Mouse (Mus musculus) neural tube, embryonic 11.5 days (tissue): Measurements from ENCODE around the gene Tmem52b. TPM values are rescaled to one million over a fixed set of nuclear protein-coding genes. Genes with fewer than 3 reads are reported as not detected.

Source experiments
- ATAC-seq: fragments of 200-750 bp; cut with Nextera tagmentation; 2 replicates; pipeline ENCODE4 v1.8.0; 2017; ENCODE audit warnings: moderate number of reproducible peaks, mild to moderate bottlenecking, moderate TSS enrichment, moderate library complexity; ENCODE audit not compliant: insufficient read depth, low FRiP score, low TSS enrichment
- DNase-seq: peaks from one replicate; pipeline ENCODE4 v3.0.0-alpha.2; 2015; ENCODE audit warnings: low spot score
- H3K27ac ChIP-seq: fragments of 300-500 bp; sonication (generic); 2 replicates; pipeline ENCODE4 v1.5.1; 2014; ENCODE audit warnings: low read depth, mild to moderate bottlenecking, low read length
- H3K27me3 ChIP-seq: fragments of 300-500 bp; sonication (generic); 2 replicates; pipeline ENCODE4 v1.6.1; 2014; ENCODE audit warnings: mild to moderate bottlenecking, low read length, mixed read lengths; ENCODE audit not compliant: control insufficient read depth, insufficient read depth
- H3K36me3 ChIP-seq: fragments of 300-500 bp; sonication (generic); 2 replicates; pipeline ENCODE4 v1.6.1; 2014; ENCODE audit warnings: mild to moderate bottlenecking, low read length, moderate library complexity, mixed read lengths; ENCODE audit not compliant: control insufficient read depth, insufficient read depth
- H3K4me1 ChIP-seq: fragments of 300-500 bp; sonication (generic); 2 replicates; pipeline ENCODE4 v1.6.1; 2014; ENCODE audit warnings: low read length, mixed read lengths; ENCODE audit not compliant: control insufficient read depth, insufficient read depth
- H3K4me2 ChIP-seq: fragments of 300-500 bp; sonication (generic); 2 replicates; pipeline ENCODE4 v1.6.1; 2014; ENCODE audit warnings: low read depth, mild to moderate bottlenecking, moderate library complexity
- H3K4me3 ChIP-seq: fragments of 300-500 bp; sonication (generic); 2 replicates; pipeline ENCODE4 v1.5.1; 2014; ENCODE audit warnings: low read depth, low read length
- H3K9ac ChIP-seq: fragments of 300-500 bp; sonication (generic); 2 replicates; pipeline ENCODE4 v1.6.1; 2014; ENCODE audit warnings: mild to moderate bottlenecking, low read length
- H3K9me3 ChIP-seq: fragments of 300-500 bp; sonication (generic); 2 replicates; pipeline ENCODE4 v1.6.1; 2016; ENCODE audit warnings: low read length; ENCODE audit not compliant: control insufficient read depth
- WGBS: fragments of 180-500 bp; shearing (Covaris S2); extraction: QIAGEN DNeasy Blood & Tissue Kit; methylation state at CpG from one replicate; pipeline ENCODE4 v1.1.7; 2014; 5-methylcytosine and 5-hydroxymethylcytosine counted together
- polyA plus RNA-seq: library from polyadenylated mRNA; unstranded; fragments of >200 nt; fragmentation: Nextera tagmentation; extraction: Ambion mirVana; gene quantifications from 2 replicates; pipeline ENCODE4 v1.2.1, GENCODE M21; 2014

Gene Tmem52b
- polyA plus RNA-seq, 1 experiment from 2014 or later: not detected

DNA sequence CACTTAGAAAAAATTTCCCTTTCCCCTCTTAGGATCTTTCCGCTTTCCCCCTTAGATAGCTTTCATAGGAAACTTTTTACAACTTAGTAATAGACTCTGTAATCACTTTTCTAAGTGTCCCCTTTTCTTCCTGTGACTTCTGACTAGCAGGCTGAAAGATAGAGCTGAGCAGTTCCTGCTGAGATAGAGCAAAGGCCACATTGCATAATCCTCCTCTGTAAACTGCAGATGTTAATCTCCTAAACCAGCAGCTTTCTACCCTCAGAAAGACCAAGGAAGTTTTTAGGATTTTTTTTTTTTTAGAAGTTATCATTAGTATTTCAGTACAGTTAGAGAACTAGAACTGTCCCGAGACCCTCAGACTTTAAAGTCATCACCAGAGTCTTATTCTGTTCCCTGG lies 8.9 kb upstream of the Tmem52b start:
- H3K27ac ChIP-seq: no peak overlapping the region
- H3K4me3 ChIP-seq: no peak overlapping the region
- ATAC-seq: no peak
- H3K4me2 ChIP-seq: no peak overlapping the region
- H3K36me3 ChIP-seq: no peaks in the 10 kb centered on the region
- 88% methylated on average over 2 of the region's 2 CpGs for WGBS
- H3K27me3 ChIP-seq: no peaks in the 10 kb centered on the region
- H3K4me1 ChIP-seq: no peaks in the 10 kb centered on the region
- no peak for DNase-seq
- H3K9ac ChIP-seq: no peak overlapping the region
- H3K9me3 ChIP-seq: no peaks in the 10 kb centered on the region

DNA sequence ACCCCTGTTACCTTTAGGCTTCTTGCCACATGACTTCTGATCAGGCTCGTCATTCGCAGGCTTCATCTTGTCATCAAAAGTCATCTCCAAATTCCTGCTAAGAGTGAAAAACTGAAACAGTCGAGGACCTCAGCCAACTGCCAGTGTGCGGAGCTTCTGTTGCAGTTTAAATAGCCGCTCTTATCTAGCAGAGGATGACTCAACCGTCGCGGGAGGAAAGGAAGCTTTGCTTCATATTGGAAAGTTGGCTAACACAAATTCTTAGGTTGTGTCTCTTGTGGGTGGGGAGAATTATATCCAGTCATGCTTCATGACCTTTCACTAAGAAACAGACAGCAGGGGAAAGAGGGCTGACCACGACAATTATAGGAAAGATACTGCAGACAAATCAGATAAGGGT lies 5.3 kb upstream of the Tmem52b start, which contains the start of gene Olr1:
Gene Olr1, minus strand, starts transcription at position 142 of the 400 bp plus-strand sequence.
- Histone ChIP-seq H3K27ac (no peak within 1 kb of the TSS), H3K9ac (no peak within 1 kb of the TSS), H3K4me3 (no peak within 1 kb of the TSS), H3K4me2 (no peak within 1 kb of the TSS), H3K9me3 (no peaks in the 10 kb centered on the region), H3K27me3 (no peaks in the 10 kb centered on the region), H3K4me1 (no peaks in the 10 kb centered on the region), H3K36me3 (no peaks in the 10 kb centered on the region)
- no peak for ATAC-seq
- no peak for DNase-seq
- 89% methylated on average over 9 of the region's 9 CpGs for WGBS

DNA sequence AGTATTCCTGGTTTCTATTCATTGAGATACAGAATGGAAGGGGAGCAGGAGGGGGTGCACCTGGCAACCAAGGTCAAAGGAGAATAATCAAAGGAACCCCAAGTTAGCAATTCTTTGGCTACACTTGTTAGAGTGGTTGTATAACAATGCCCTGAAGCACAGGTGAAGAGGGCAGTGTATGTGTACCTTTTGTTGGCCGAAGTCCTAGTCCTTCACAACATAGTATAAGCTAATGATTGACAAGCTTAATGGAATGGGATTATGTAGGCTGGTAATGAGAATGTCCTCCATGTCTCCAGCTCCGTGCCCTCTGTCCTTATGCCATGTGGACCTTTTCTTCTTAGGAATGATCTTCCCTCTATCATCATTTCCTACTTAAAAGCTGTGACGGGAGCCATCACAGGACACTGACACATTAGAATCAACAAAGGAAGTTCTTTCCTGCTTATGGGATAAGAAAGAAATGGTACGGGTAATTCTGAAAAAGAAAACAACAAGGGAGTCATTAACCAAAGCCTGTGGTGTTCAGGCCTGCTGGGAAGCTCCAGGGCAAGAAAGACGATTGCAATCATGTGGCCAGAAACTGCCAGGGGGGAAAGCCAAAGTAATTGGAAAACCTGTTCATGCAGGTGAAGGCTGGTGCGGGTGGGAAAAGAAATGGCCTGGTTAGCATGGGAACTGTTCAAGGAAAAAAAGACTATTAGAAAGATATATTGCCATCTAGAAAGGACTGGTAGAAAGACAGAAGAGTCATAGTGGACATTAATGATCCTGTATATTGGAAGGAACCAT lies 2.0 kb upstream of the Tmem52b start:
- no peaks in the 10 kb centered on the region for H3K9me3 ChIP-seq
- H3K4me2 ChIP-seq: no peak overlapping the region
- no peak for DNase-seq
- no peaks in the 10 kb centered on the region for H3K36me3 ChIP-seq
- H3K27me3 ChIP-seq: no peaks in the 10 kb centered on the region
- H3K27ac ChIP-seq: no peak overlapping the region
- H3K4me1 ChIP-seq: no peaks in the 10 kb centered on the region
- ATAC-seq: no peak
- H3K9ac ChIP-seq: no peak overlapping the region
- H3K4me3 ChIP-seq: no peak overlapping the region
- 74% methylated on average over 6 of the region's 6 CpGs for whole genome bisulfite sequencing

DNA sequence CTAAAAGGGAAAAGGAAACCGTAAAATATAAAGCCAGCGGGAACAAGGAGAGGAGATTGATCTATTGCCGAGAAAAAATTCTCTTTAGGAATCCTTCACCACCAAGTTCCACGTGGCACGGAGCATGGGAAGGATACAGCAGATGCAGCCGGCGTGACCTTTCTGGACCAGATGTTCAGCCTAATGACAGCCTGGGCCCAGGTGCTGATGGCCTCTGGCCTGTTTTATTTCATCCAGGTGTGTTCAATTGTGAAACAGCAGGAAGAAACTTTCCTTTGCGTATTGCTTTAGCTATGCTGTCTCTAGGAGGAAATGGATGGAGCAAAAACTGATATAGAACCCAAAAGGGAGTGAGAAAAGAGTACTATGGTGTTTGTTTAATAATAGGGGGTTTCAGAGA lies 513 bp downstream of the Tmem52b start:
- Histone ChIP-seq H3K27me3 (no peaks in the 10 kb centered on the region), H3K9ac (no peak overlapping the region), H3K4me2 (no peak overlapping the region), H3K36me3 (no peaks in the 10 kb centered on the region), H3K4me1 (no peaks in the 10 kb centered on the region), H3K9me3 (no peaks in the 10 kb centered on the region), H3K4me3 (no peak overlapping the region), H3K27ac (no peak overlapping the region)
- 54% methylated on average over 8 of the region's 8 CpGs for WGBS
- peak; percentile 33 for DNase-seq
- no peak for ATAC-seq

DNA sequence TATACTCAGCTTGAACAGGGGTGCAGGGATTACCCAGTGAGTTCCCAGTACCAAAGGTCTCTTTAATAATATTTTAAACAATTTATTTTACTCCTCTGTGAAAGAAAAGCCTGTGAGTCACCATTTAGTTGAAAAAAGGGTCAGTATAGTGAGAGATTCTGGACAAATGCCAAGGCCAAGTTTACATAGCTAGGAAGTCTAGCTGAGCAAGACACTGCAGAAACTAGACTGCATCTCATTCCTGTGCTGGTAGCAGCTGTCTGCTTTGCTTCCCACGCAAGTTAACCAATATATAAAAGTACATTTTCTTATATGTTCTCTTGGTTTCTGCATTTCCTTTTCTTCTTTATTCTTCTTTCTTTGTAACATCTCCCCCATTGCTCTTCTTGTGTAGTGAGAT lies 1.1 kb downstream of the Tmem52b start:
- no peak for ATAC-seq
- no peak overlapping the region for H3K4me2 ChIP-seq
- 74% methylated on average over 1 of the region's 1 CpGs for WGBS
- H3K9me3 ChIP-seq: no peaks in the 10 kb centered on the region
- no peaks in the 10 kb centered on the region for H3K4me1 ChIP-seq
- no peaks in the 10 kb centered on the region for H3K36me3 ChIP-seq
- no peak overlapping the region for H3K4me3 ChIP-seq
- DNase-seq: no peak
- no peaks in the 10 kb centered on the region for H3K27me3 ChIP-seq
- no peak overlapping the region for H3K27ac ChIP-seq
- no peak overlapping the region for H3K9ac ChIP-seq

DNA sequence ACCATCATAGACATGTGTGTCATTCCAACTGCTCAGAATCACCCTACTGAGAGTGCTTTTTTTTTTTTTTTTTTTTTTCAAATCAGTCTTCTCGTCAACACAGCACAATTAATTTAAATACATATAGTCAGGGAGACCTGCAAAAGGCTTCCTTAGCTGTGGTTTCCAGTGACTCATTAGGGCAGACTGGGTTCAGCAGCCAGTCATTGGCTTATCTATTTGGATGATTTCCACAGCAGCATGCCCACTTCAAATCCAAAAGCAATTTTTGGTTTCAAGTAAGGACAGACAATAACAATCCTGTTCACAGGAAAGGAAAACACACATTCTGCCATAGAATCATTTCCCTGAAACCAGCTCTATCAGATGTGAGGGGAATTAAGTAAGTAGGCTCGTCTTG lies 2.0 kb downstream of the Tmem52b start:
- Histone ChIP-seq H3K4me2 (no peak overlapping the region), H3K36me3 (no peaks in the 10 kb centered on the region), H3K4me1 (no peaks in the 10 kb centered on the region), H3K4me3 (no peak overlapping the region), H3K9ac (no peak overlapping the region), H3K27ac (no peak overlapping the region), H3K9me3 (no peaks in the 10 kb centered on the region), H3K27me3 (no peaks in the 10 kb centered on the region)
- DNase-seq (no peak), ATAC-seq (no peak)
- 76% methylated on average over 2 of the region's 2 CpGs for WGBS

DNA sequence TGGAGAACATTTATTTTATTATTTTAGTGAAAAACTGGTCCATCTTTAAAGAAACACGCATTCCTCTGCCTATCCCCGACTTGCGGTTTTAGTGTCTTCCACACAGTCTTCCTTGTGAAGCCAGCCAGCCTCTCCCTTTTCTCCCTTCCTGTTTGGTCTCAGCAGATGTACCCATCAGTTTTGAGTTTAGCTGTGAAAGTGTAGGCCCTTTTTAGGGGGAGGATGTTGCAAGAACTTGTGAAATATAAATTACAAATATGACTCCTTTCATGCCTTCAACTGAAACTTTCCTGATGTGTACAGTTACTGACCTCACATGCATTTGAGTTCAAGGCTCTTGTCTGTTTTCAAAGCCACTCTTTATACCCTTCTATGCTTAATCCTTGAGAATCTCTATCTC lies 2.7 kb downstream of the Tmem52b start:
- DNase-seq (no peak), ATAC-seq (no peak)
- no peak overlapping the region for H3K4me3 ChIP-seq
- no peaks in the 10 kb centered on the region for H3K27me3 ChIP-seq
- H3K27ac ChIP-seq: no peak overlapping the region
- no peak overlapping the region for H3K4me2 ChIP-seq
- 93% methylated on average over 3 of the region's 3 CpGs for WGBS
- no peak overlapping the region for H3K9ac ChIP-seq
- no peaks in the 10 kb centered on the region for H3K36me3 ChIP-seq
- H3K4me1 ChIP-seq: no peaks in the 10 kb centered on the region
- H3K9me3 ChIP-seq: no peaks in the 10 kb centered on the region

DNA sequence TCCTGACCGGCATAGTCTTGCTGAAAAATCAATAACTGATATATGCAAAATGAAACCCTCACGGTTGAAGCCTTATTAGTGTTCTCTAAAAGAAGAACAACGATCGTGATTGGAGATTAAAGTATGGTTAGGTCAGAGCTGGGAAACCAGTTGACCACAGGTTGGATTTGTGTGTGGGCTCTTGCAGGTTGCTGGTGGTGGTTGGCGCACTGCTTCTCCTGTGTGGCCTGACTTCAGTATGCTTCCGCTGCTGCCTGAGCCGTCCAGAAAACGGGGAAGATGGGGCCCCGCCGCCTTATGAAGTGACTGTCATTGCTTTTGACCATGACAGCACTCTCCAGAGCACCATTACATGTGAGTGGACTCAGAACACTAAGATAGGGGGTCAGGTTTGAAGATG lies 4.0 kb downstream of the Tmem52b start:
- Histone ChIP-seq H3K4me3 (no peak overlapping the region), H3K4me1 (no peaks in the 10 kb centered on the region), H3K36me3 (no peaks in the 10 kb centered on the region), H3K27me3 (no peaks in the 10 kb centered on the region), H3K9ac (no peak overlapping the region), H3K9me3 (no peaks in the 10 kb centered on the region), H3K4me2 (no peak overlapping the region), H3K27ac (no peak overlapping the region)
- ATAC-seq: no peak
- no peak for DNase-seq
- WGBS: 92% methylated on average over 10 of the region's 10 CpGs

DNA sequence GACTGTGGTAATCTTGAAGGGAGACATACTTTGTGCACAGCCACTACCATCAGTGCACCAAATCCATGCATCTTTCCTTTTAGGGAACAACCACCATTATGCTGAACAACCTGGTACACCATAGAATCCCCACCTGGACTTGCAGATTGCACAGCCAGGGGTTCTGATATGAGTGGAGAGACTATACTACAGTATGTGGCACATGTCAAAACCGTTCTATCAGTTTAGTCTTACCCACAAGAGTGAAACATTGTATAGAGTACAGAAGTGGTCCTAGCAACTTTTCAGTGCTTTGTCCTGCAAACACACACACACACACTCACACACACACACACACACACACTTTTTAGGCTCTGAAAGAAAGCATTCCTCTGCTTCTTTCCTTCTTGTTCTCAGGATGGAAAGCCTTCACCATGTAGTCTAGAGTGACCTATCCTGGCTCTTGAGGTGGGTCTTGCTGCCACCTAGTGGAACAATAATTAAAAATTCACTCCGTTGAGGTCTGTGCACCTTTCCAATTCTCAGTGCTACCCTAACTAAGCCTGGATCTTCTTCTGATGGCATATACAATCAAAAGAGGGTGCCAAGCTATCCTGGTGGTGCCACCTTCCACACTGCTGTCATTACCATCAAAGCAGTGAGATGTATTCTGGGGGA lies 5.5 kb downstream of the Tmem52b start:
- DNase-seq (peak; percentile 18), ATAC-seq (peak; percentile 65; the same call in 1 of the 2 replicates)
- Histone ChIP-seq H3K9ac (no peak overlapping the region), H3K4me2 (no peak overlapping the region), H3K36me3 (no peaks in the 10 kb centered on the region), H3K27me3 (no peaks in the 10 kb centered on the region), H3K9me3 (no peaks in the 10 kb centered on the region), H3K4me1 (no peaks in the 10 kb centered on the region), H3K4me3 (no peak overlapping the region), H3K27ac (no peak overlapping the region)
- WGBS: 47% methylated on average over 2 of the region's 2 CpGs
